In genomic region chr9:51331449-51332238, GRCm38 (mm10) we compare ENCODE assay signal across 43 mouse cellular contexts. TPM values are rescaled to one million over a fixed set of nuclear protein-coding genes. Genes with fewer than 3 reads are reported as not detected.
"Had no signal": no experiment of that assay in that cellular context is flagged by ENCODE, and none has a peak within 500 bp of the region (broad histone marks: within the 10 kb centered on the region; RNA-seq: fewer than 3 reads in every experiment).

No protein-coding gene starts in this region.

- H3K9ac ChIP-seq: limb, embryonic 12.5 days; limb, embryonic 13.5 days; limb, embryonic 15.5 days; liver, embryonic 12.5 days; liver, embryonic 13.5 days; liver, embryonic 14.5 days; liver, embryonic 15.5 days; liver, postnatal 0 days; lung, embryonic 14.5 days; lung, embryonic 15.5 days; midbrain, embryonic 12.5 days; midbrain, embryonic 13.5 days; midbrain, embryonic 15.5 days; neural tube, embryonic 12.5 days had no signal

- H3K9me3 ChIP-seq: limb, embryonic 10.5 days; limb, embryonic 12.5 days; limb, embryonic 13.5 days; limb, embryonic 15.5 days; liver, embryonic 12.5 days; liver, embryonic 13.5 days; liver, embryonic 15.5 days; lung, embryonic 15.5 days; megakaryocyte, embryonic 14.5 days; midbrain, embryonic 10.5 days; midbrain, embryonic 12.5 days; midbrain, embryonic 13.5 days; midbrain, embryonic 15.5 days; neural tube, embryonic 12.5 days had no signal

- H3K36me3 ChIP-seq: limb, embryonic 10.5 days; limb, embryonic 12.5 days; limb, embryonic 13.5 days; limb, embryonic 15.5 days; liver, embryonic 12.5 days; liver, embryonic 13.5 days; liver, embryonic 15.5 days; lung, embryonic 15.5 days; midbrain, embryonic 10.5 days; midbrain, embryonic 12.5 days; midbrain, embryonic 13.5 days; midbrain, embryonic 15.5 days; neural tube, embryonic 12.5 days had no signal

- H3K4me1 ChIP-seq: limb, embryonic 10.5 days; limb, embryonic 12.5 days; liver, embryonic 12.5 days; liver, embryonic 13.5 days; liver, embryonic 15.5 days; midbrain, embryonic 10.5 days; midbrain, embryonic 12.5 days; neural tube, embryonic 12.5 days had no signal

- DNase-seq: left cerebral cortex, postnatal 4 days; liver; liver, embryonic 13.5 days; liver, postnatal 0 days; lung, adult 18-20 months; lung, adult 2 months; lung, embryonic 14.5 days; lung, postnatal 10 days; lung, postnatal 14 days; lung, postnatal 36 days; lung, postnatal 4 days; midbrain, embryonic 14.5 days had no signal

- H3K4me2 ChIP-seq: limb, embryonic 12.5 days; limb, embryonic 13.5 days; limb, embryonic 15.5 days; liver, embryonic 11.5 days; liver, embryonic 12.5 days; liver, embryonic 13.5 days; liver, embryonic 15.5 days; lung, embryonic 14.5 days; lung, embryonic 15.5 days; midbrain, embryonic 11.5 days; midbrain, embryonic 12.5 days; midbrain, embryonic 13.5 days; midbrain, embryonic 15.5 days; neural tube, embryonic 12.5 days had no signal

- ATAC-seq: liver, embryonic 12.5 days; liver, postnatal 0 days; lung, postnatal 0 days; midbrain, embryonic 13.5 days; midbrain, embryonic 15.5 days; midbrain, embryonic 16.5 days had no signal

- H3K27me3 ChIP-seq: limb, embryonic 13.5 days; limb, embryonic 15.5 days; liver, embryonic 12.5 days; liver, embryonic 13.5 days; liver, embryonic 15.5 days; lung, embryonic 15.5 days; midbrain, embryonic 12.5 days; midbrain, embryonic 13.5 days; midbrain, embryonic 15.5 days; neural tube, embryonic 12.5 days had no signal

- H3K4me3 ChIP-seq: limb, embryonic 10.5 days; limb, embryonic 12.5 days; limb, embryonic 13.5 days; limb, embryonic 15.5 days; liver, embryonic 12.5 days; liver, embryonic 13.5 days; liver, embryonic 15.5 days; lung, embryonic 15.5 days; megakaryocyte, embryonic 14.5 days; midbrain, embryonic 10.5 days; midbrain, embryonic 12.5 days; midbrain, embryonic 13.5 days; midbrain, embryonic 15.5 days; myocyte; neural tube, embryonic 12.5 days had no signal

- H3K27ac ChIP-seq: limb, embryonic 10.5 days; limb, embryonic 12.5 days; limb, embryonic 13.5 days; limb, embryonic 15.5 days; liver, embryonic 12.5 days; liver, embryonic 13.5 days; liver, embryonic 14.5 days; liver, embryonic 15.5 days; lung, embryonic 15.5 days; macrophage; midbrain, embryonic 10.5 days; midbrain, embryonic 12.5 days; midbrain, embryonic 13.5 days; midbrain, embryonic 15.5 days; neural tube, embryonic 12.5 days had no signal

RNA-seq across cellular contexts. Expression of gene 1810046K07Rik, which starts 2.9 kb away (rescaled TPM):
- total RNA-seq: left cerebral cortex, postnatal 10 days; left cerebral cortex, postnatal 14 days; left cerebral cortex, postnatal 25 days; left cerebral cortex, postnatal 36 days; left cerebral cortex, postnatal 4 days; megakaryocyte progenitor cell, adult 5-6 weeks; megakaryocyte, adult 5-6 weeks; megakaryocyte-erythroid progenitor cell, adult 5-6 weeks; midbrain, postnatal 0 days; monocyte, adult 5-6 weeks had no signal
- polyA plus RNA-seq: limb, embryonic 10.5 days; limb, embryonic 11.5 days; limb, embryonic 15.5 days; liver, embryonic 11.5 days; liver, embryonic 12.5 days; liver, embryonic 13.5 days; lung, embryonic 14.5 days; macrophage; midbrain, embryonic 10.5 days; midbrain, embryonic 11.5 days; midbrain, embryonic 12.5 days; midbrain, embryonic 13.5 days; midbrain, embryonic 14.5 days; midbrain, embryonic 15.5 days; midbrain, embryonic 16.5 days; midbrain, postnatal 0 days; myocyte; neural tube, embryonic 11.5 days; neural tube, embryonic 12.5 days had no signal

RNA-seq across cellular contexts. Expression of gene Colca2, which starts 53.3 kb away (rescaled TPM):
- total RNA-seq: megakaryocyte, adult 5-6 weeks; midbrain, postnatal 0 days; monocyte, adult 5-6 weeks had no signal
